Mouse (Mus musculus) monocyte, adult 5-6 weeks (primary cell): ENCODE measurements around the gene Bmp7. TPM values are rescaled to one million over a fixed set of nuclear protein-coding genes. Genes with fewer than 3 reads are reported as not detected.
A peak's percentile ranks its signal among the peaks of the same experiment; 100 is the strongest.

Experiments
- ATAC-seq: fragments of 153-309, 156-312 bp; replicated peaks from 2 replicates; pipeline ENCODE4 v1.8.0; 2017; ENCODE audit warnings: mild to moderate bottlenecking; ENCODE audit not compliant: low TSS enrichment, insufficient number of reproducible peaks, severe bottlenecking, poor library complexity, low FRiP score
- total RNA-seq: library from RNA; stranded (forward); fragments of 200-1000, 200-491, 200-594 nt; gene quantifications from 3 replicates; pipeline ENCODE4 v1.2.3, GENCODE M21; 2017

Bmp7 gene
- total RNA-seq, 1 experiment from 2014 or later = 0.38 TPM

DNA sequence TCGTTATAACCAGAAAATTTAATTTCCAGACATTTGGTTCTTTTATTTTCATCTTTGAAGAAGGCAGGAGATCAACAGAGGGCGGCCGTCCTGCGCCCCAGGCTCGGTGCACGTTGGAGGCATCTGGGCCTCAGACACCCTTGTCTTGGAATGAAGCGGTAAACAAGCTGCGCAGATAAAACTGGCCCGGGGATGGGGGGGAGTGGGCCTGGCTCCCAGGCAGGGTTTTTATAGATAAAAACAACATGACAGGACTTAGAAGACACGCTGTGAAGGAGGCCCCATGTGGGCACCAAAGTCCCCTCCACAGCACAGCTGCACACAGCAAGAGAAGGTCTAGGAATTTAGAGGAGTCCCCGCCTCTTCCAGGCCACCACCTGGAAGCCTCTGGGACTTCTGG lies 10.6 kb upstream of the Bmp7 start:
- no peak for ATAC-seq

DNA sequence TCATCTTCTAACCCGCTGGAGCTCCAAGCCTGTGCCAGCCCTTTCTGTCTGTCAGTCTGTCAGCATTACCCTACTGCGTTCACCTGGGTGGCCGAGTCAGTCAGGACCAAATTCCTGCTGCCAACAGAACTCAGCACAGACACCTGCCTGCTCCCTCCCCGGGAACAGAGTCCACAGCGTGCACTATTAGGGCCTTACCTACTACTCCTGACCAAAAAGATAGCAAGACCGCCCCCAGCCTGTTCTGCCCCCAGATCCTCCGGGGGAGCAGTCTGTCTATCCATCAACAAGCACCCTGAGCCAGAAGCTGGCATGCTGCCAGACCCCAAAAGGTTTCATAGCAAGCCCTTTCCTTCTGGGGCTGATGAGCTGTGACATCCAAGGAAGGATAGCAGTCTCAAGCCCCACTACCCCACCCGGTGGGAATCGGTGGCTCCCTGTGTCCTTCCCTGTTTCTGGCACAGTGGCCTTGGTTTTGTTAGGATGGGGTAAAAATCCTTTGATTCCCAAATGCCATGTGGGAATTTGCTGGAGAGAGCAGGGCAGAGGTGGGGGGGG lies 10.1 kb upstream of the Bmp7 start:
- ATAC-seq = no peak

DNA sequence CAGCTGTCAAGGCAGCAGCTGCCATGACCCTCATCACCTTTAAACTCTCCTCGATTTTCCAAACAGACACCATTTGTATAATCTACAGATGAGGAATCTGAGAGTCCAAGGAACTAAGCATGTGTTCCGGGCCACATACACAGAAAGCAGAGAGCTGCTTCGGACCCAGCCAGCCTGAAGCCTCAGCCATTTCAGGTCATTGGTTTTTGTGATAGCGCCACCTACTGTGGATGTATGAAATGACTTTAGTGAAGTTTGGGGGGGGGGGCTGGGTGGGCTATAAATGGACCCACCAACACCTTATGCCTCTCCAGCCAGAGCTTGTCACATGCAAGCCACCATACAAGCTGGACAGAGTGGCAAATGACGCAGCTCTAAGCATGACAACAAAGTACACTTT lies 8.9 kb upstream of the Bmp7 start:
- no peak for ATAC-seq

GRCm38 (mm10) chr2:172940799-172941163 lies 660 bp upstream of the Bmp7 start:
- no peak for ATAC-seq

- no peak for ATAC-seq
These were observed 500 bp downstream of the Bmp7 start for GRCm38 (mm10) chr2:172939639-172940002.

GRCm38 (mm10) chr2:172938761-172939638 lies 1.1 kb downstream of the Bmp7 start:
- ATAC-seq = no peak

DNA sequence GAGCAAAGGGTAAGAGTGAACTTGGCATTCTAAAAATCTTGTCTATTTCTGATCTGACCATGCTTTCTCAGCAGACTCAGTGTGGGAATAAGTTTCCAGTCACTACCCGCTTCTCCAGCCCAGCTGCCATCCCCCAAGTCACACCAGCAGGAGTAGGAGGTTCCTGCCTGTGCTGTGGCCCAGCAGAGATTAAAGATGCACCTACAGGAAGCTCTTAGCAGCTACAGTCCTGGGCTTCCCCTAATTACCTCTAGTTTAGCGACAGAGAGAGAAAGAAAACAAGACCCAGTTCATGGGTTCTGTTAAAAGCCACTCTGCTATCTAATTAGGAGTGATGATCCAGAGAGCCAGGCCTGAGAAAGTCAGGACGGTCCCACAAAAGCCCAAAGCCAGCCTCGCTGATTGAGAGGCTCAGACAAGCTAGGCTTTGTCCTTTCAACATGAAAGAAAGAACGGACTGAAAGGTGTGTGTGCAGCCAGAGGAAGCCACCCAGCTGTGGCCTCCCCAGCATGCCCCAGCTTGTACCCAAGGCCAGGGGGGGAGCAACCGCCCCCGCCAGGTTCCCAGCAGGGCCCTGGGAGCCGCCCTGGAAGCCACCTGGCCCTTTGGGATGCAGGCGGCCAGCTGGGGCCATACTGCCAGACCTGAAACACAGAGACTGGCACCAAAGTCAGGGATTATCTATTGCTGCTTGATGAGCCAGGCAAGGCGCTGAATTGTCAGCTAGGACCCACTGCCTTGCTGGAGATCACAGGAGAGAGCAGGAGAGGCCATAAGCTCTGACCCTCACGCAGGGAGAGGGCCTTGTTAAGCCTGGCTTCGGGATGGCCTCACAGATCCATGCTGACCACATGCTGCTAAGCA lies 2.6 kb downstream of the Bmp7 start:
- ATAC-seq = no peak

- ATAC-seq = no peak
These were observed 3.3 kb downstream of the Bmp7 start for GRCm38 (mm10) chr2:172936844-172937243.

- ATAC-seq = no peak
These were observed 4.2 kb downstream of the Bmp7 start for GRCm38 (mm10) chr2:172935776-172936562.

- no peak for ATAC-seq
These were observed 5.0 kb downstream of the Bmp7 start for GRCm38 (mm10) chr2:172934891-172935740.

- ATAC-seq = no peak
These were observed 5.7 kb downstream of the Bmp7 start for GRCm38 (mm10) chr2:172934420-172934788.

GRCm38 (mm10) chr2:172933631-172934419 lies 6.3 kb downstream of the Bmp7 start:
- ATAC-seq = no peak

DNA sequence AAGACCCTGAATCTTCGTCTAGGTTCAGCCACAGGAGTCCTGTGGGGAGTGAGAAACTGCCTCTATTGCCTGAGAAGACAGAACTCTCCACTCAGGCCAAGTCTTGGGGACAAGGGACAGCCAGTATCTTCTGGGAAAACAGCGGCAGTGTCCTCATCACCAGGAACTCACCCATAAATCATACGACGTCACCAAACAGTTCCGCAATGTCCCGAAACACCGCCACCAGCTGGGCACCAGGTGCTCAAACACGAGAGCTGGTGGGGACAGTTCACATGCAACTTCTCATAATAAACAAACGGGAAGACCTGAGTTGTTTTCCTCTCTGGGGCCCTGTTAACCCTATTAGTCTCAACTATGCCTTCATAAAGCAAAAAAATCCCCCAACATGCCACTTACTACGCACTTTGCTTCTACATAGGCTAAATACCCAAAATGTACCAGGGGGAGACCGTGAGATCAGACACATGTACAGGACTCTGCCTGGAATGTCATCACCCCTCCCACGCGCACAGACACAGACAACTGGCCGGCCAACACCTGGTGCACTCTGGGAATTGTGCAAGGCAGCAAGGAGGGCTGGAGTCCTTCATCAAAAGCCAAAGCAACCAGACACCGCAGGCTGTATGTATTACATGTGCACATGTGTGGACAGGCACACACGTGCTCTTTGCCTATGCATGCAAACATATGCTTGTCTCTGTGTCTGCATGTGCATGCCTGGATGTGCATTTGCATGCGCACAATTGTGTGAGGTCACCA lies 8.8 kb downstream of the Bmp7 start:
- ATAC-seq = no peak

GRCm38 (mm10) chr2:172929905-172930436 lies 10.2 kb downstream of the Bmp7 start:
- no peak for ATAC-seq

- ATAC-seq = peak; percentile 33; the same call in 1 of the 2 replicates
These were observed 12.5 kb downstream of the Bmp7 start for GRCm38 (mm10) chr2:172927643-172928042.

- no peak for ATAC-seq
These were observed 13.8 kb downstream of the Bmp7 start for GRCm38 (mm10) chr2:172926311-172926710.
